Mouse (Mus musculus) stomach, postnatal 0 days (tissue): ENCODE measurements at regions not wholly inside any gene's neighbourhood (a gene's known extent, or its start where the extent isn't known, plus 50 kb on each side); places are given as distances from the start of the nearest gene placed in this dataset.

Source experiments
- CTCF ChIP-seq: IDR thresholded peaks from 2 replicates; pipeline ENCODE4 v1.5.1; 2016; ENCODE audit warnings: antibody characterized with exemption, low read depth, mild to moderate bottlenecking, moderate library complexity
- EP300 ChIP-seq: optimal IDR thresholded peaks from 2 replicates; pipeline ENCODE3; 2016; ENCODE audit warnings: antibody characterized with exemption

DNA sequence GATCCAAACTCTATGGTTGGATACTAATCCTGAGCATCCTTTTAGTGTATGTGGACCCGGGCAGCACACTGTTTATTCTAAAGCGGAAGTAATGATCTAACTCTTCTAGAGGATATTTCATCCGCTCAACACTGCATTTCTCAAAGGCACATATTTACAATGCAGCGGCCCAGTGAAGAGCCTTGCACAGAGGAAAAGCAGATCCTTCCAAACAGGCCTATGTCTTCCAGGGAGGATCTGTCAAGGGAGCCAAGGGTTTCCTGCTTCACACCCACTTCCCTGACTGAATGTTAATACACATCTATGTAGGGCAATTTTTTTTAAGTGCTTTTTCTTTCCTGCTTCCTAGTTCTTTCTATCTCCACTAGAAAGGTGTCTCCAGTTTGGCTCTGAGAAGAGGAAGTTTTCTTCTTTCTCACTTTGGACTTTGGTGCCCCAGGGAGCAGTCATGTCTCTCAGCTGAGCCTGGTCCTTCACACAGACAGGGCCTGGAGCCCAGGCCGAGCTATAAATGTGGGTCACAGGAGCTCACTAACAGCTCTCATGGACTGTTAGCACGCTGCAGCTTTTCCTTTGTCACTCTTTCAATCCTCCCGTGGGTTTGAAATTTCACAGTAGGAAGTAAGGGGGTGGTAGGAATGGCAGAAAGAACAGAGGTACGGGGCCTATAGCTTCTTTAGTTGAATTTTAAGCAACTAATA lies 323.2 kb upstream of the Smim15 start:
- no peak for TF ChIP-seq CTCF
- no peak for TF ChIP-seq EP300
